Mouse (Mus musculus): Measurements from ENCODE around the gene Itsn1.
A peak's percentile ranks its signal among the peaks of the same experiment; 100 is the strongest.

The Itsn1 gene

DNA sequence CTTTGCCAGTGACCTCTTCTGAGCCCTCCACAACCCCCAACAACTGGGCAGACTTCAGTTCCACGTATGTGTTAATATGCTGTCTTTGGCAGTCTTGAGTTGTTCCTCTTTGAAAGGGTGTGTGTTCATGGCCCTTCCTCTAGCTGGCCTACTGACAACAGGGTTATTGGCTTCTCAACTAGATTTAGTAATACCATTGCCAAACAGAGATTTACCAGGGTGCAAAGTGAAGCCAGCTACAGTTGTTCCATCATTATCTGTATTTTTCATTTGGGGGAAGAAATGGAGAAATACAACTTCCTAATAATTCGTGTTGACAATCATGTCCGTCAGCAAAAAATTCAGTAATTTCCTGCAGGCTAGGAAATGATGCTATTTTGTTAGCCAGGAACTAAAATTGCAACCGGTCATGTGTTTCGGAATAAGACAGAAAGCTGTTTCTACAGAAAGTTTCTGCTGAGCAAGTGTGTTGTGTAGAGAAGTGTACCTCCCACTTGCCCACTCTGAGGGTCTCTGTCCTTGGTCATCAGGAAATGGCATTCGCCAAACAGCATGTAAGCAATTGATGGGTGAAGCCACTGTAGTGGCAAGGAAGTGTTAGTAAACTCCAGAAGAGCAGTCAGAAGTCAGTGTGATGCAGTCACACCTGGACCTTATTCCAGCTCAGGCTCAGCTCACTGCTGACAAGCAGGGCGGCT lies 120.0 kb downstream of the Itsn1 start:
- DNase-seq = no peak

DNA sequence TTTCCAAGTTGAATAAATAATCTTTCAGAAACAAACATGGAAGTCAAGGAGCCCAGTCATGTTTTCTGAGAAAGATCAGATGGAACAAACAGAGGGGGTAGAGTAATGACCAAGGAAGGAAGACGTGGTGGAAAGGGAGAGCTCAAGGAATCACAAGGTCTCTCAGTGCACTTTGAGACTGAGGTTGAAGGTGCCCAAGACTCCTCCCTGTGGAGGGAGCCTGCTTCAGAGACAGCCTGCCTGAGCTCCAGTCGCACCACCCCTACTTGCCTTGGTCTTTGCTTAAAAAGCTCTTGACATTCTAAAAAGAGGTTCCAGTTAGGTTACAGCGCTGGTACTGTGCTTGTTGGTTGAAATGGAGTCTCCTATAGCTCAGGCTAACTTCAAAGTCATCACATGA lies 121.1 kb downstream of the Itsn1 start:
- no peak for DNase-seq

DNA sequence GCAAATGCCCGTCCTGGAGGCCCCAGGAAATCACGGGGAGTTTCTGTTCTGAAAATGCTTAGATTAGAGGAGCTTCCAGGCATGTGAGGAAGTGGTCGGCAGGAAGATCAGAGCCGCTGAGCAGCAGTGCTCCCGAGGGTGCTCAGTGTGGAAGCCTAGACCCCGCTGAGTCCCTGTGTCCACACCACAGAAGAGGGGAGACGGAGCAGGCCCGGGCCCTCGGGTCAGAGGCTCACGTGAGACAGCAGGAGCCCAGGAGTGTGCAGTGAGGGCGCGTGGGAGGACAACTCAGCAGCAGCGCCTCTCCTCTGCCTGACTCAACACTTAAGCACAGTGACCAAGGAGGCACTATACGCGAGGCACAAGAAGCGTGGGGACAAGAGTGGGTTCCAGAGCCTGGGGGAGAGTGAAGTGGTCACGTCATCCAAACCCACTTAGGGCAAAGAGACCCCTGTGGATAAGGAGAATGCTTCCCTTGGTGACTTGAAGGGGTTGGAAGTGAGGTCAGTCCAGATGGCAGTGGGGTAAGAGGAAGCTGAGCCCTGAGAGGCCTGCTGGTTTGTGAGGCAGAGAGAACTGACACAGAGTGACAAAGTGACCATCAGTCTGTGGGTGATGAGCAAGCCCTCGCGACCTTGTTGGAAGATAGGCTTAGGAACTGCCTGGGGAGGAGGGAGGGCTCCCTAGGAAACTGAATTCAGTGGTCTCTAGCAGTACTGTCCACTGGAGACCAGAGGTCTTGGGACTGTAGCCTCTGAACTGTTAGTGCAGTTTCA lies 122.6 kb downstream of the Itsn1 start:
- DNase-seq = no peak

DNA sequence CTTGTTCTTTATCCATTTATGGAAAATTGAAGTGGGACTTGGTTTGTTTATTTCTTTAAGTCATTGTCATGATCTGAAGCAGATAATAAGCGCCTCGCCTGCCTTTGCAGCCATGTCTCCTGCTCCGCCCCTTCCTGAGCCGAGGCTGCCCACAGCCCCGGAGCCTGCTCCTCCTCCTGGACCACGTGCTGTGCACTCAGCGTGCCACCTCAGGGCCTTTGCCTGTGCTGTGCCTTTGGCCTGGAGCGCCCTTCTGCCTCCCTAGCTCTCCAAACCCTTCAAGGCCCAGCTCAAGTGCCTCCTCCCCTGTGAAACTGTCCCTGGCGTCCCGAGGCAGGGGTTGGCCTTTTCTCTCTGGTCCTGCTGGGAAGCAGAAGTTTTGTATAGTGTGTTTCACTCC lies 123.7 kb downstream of the Itsn1 start:
- no peak for DNase-seq

DNA sequence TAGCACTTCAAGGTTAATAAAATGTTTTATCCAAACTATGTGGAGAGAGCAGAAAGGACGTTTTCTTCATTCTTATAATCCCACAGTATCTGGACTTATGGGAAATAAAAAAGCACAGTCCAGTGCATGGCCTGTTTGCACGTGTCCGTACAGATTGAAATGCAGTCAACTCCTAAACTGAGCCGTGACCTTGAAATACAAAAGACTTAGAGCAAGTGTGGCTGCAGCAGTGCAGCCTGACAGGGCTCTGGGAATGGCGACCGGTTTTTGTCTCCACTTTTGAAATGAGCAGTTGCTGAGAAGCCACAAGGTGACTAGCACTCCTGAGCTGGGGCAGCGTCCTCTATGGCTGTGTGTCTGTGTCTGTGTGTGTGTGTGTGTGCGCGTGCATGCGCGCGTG lies 124.1 kb downstream of the Itsn1 start:
- no peak for DNase-seq

DNA sequence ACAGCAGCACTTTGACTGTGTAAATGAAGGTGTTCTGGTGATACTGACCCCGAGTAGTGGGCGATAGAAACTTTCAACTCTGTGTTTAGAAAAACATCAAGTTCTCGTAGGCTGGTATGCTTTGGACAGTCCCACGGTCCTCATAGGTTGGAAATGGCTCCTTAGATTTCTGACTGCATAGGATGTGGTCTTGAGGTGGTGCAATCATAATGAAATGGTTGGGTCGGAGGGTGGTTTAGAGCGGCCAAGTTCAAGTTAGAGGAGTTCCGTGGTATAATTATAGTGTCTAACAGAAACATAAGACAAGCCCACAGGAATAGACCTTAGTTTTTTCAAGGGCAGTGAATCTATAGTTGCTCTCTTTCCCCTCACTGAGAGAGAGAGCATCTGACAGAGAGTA lies 129.6 kb downstream of the Itsn1 start:
- DNase-seq = no peak

DNA sequence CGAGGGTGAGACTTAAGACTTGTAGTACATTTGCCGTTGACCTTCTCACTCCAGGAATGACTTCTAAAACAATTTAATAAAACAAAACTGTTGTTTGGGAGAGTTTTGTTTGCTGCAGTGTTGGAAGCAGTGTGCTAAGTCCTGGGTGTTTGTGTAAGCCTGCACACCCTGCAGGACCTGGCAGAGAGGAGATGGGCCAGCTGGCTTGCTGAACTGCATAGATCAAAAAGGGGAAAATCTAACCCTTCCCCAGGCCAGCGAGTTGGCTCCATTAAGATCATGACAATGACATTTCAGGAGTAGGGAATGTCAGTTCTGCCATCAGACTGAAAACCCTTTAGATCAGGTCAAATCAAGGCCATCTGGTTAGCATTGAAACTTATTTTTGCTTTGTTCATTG lies 130.1 kb downstream of the Itsn1 start:
- no peak for DNase-seq

DNA sequence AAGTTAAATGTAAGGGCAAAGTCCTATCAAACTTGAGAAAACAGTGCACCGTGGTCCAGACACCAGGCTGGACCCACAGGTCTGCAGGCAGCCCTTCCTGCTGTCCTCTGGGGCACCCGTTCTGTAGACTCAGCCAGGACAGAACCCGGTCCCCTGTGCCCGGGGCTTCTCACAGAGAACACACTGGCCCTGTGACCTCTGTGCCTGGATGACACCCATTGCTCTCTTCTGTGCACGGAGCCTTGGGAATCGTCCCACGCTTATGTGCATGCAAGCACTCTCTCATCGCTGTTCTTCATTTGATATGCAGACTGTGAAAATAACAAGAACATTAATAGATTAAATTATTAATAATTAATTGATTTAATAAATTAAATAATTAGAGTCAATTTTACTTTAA lies 130.9 kb downstream of the Itsn1 start:
- no peak for DNase-seq

DNA sequence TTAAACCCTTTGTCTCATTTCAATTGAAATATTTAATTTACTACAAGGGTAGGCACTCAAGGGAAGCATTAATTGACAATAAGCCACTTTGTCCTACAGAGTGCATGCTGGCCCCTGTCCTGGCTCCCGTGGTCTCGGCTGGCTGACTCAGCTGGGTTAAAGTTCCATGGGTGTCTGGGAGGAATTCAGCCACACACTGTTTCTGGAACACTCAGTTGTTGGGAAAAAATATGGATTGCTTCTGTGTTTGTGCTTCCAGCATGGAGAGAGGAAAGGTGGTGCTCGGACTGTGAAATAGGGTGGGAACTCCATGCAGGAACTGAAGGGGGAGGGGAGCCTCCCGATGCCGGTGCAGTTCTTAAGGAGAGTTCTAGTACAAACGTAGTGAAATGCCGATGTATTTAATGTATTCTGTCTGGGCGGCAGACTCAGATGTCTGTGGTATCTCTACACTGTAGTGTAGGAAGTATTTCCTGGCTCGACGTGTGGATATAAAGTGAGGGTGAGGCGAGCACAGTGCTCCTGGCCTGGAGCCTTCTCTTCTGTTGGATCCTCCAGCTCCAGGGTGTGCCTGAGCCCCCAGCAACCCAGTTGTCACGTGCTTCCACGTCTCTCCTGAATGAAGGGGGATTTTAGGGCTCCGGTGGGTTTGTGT lies 131.5 kb downstream of the Itsn1 start:
- no peak for DNase-seq

DNA sequence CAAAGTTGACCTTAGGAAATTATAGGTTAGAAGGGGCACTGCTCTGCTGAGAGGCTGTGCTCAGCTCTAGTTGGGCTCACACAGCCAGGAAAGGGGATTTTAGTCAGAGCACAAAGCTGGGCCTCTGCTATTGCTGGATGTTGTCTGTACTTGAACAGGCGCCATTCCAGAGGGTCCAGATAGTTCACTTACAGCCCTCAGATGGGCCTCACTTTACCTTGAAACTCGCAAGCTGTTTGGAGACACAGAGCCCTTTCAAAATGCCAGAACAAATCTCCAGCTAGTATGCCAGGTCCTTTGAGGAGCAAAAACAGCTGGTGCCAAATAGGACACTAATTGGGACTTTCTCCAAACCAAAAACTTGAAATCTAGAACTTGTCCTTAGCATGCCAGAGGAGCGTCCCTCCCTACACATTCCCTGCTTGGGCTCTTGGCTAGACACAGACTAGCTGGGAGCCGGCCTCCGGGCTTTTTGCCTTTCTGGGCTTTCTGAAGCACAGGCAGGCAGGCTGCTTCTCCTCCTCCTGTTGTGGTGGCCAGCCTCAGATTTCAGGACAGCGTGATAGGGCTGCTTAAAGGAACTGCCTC lies 132.8 kb downstream of the Itsn1 start:
- peak; percentile 46 for DNase-seq

DNA sequence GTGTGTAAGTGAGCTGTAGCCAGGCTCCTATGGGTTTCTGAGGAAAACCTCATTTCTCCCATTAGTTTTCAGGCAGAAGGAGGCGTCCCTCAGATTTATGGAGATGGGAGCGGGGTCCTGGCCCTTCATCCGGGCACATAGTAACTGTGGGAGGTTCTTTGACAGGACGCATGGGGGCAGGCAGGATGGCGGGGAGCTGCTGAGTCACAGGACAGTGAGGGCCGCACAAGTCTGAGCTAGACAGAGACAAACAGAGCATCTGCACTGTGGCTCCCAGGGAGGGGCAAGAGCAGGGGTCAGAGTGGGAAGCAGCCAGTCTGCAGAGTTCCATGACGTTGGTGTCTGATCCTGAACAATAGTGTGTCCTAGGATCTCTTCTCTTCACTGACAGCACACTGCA lies 133.8 kb downstream of the Itsn1 start:
- no peak for DNase-seq

DNA sequence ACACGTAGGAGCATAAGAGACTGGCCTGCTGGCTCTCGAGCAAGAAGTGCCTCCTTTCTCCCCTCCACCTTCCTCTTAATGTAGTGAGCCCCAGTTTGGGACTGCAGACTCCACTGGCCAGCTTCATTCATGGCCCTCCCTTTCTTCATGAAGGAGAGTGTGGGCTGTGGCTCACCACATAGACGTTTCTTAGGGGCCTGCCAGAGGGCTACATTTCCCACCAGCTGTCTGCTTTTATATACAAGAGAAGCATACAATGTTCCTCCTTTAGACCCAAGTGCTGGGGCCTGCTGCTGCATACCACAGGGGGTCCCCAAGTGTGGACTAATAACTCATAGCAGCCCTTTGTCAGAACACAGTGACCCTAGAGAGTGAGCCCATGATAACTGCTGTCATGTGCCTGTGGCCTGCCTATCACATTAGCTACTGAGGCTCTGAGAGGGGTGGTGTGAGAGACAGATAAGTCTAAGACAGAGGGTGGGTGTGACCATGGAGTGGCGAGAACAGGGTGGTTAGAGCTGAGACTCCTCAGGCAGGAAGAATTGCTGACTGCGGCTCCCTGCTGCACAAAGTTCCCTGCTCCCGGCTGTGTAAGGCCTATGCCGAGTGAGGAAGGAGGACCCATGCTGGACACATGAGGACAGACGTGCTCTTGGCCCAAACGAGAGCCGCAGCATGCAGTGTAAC lies 135.7 kb downstream of the Itsn1 start:
- no peak for DNase-seq

DNA sequence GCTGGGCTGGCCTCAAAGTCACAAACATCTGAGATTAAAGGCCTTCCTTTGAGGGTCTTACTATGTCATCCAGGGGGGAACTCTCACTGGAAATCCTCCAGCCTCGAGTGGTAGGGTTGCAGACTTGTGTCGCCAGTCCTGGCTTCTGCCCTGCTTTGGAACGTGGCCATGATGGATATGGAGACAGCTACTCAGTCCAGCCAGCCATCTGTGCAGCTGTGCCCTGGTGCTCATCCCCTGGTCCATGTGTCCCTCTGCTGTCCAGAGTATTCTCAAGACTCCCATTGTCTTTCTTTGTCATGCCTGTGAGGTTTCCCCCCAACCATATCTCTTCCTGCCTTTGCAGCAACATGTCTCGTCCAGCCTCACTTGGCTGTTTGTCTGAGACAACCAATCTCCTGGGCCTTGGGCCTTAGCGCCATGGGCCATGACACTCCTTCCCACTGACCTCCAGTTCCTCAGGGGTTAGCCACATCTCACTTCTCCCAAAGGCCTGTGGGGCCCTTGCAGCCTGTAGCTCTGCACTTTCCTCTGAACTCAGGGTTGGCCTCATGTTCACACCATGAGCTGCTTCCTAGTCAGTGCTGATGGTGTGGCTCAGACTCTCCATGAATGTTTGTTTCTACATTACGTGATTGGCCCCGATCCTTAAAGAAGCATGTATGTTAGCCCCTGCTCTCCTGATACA lies 136.6 kb downstream of the Itsn1 start:
- no peak for DNase-seq

DNA sequence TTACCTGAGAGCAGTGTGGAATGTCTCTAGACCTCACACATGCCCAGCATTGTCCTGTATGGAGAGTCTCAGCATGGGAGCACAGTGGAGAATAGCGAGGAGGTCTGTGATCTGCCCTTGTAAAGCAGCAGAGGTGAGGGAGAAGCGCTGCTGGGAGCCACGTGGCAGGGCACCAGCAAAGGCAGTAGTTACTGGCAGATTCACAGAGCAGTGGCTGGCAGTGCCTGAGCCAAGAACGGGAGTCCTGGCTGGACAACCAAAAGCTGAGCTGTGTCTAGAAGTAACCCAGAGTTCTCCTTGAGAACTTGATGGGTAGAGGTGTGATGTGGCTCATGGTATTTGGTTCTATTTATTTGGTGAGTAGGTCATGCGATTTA lies 137.2 kb downstream of the Itsn1 start:
- no peak for DNase-seq

DNA sequence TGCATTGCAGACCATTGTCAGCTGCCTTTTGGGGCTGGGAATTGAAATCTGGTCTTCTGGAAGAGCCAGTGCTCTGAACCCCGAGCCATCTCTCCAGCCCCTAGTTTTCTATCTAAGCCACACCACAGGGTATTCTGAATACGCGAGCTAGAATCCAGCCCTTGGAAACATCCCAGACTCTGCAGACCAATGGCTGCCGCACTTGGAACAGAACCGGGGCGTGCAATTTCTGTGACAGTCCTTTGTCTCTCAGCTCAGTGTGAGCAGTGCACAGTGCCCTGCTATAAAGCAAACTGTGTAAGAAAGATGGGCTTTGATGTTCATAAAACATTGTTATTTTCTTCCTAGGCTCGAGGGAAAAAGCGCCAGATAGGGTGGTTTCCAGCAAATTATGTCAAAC lies 138.6 kb downstream of the Itsn1 start:
- DNase-seq = no peak

DNA sequence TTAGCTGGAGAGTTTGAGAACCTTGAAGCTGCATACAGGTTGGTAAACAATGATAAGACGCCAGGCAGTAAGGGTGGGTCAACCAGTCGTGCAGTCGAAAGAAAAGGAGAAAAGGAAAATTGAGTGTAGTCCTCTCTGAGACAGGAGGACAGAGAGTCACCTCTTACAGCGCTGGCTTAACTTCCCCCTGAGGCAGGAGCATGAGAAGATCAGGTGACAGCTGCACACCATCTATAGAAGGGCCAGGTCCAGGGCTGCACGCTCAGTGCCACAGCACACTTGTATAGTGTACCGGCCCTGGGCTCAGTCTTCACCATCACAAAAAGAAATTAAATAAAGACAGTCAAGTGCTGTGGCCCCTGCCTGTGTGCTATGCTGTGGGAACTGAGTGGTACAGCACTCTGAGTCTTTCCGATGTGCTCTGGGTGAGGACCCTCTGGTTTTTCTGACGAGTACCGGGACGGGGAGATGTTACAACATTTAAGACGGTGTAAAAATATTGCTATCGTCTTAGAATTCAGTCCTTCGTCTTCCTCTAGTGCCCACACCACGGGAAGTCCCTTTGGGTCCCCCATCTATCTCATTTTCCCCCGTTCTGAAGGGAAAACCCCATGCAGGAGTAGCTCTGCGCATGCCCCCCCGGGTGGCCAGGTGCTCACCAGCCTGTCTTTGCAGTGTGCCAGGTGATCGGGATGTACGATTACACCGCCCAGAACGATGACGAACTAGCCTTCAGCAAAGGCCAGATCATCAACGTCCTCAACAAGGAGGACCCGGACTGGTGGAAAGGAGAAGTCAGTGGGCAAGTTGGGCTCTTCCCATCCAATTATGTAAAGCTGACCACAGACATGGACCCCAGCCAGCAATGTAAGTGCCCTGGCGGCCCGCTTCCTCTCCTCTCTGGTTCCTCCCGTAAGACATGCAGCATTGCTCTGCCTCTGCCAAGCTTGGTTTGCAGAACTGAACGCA lies 140.1 kb downstream of the Itsn1 start:
- no peak for DNase-seq

DNA sequence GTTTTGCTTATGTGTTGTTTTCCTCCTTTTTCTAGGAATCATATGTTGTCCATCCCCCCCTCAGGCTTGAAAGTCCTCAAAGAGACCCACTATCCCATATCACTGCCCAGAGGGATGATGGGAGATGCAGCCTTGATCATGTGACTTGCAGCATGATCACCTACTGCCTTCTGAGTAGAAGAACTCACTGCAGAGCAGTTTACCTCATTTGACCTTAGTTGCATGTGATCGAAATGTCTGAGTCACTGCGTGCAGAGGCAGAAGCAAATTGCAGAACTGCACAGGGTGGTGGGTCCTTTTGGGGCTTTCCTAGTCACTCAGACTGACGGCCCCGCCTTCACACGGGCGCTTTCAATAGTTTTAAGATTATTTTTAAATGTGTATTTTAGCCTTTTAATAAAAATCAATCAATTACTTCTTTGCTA lies 141.1 kb downstream of the Itsn1 start:
- DNase-seq = no peak

DNA sequence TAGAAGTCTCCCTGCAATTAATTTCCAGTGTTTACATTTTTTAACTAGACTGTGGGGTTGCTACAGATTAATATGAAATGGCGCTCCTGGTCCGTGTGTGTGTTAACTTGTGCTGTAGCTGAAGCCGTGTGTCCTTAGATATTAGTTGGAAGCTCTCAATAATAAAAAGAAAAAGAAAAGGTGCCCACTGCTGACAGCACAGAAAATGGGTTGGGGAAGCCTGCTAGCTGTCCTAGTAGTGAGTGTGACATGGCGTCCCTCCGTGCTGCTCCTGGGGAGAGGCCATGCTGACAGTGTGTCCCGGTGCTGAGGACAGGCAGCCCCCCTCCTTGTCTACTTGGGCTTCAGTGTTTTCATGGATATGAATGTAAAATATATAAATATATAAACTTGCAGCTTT lies 142.1 kb downstream of the Itsn1 start:
- no peak for DNase-seq

DNA sequence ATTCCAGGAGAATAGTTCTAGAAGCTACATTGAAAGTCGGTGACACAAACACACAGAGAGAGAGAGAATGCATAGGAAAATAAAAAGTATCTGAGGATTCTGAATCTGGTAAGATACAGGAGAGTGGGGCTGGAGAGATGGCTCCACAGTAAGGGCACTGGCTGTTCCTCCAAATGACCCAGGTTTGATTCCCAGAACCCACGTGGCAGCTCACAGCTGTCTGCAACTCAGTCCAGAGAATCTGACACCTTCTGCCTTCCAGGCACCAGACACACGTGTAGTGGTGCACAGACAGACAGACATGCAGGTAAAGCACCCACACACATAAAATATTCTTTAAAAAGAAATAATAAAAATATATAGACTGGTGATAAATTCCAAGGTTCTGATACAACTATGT lies 144.6 kb downstream of the Itsn1 start:
- DNase-seq = no peak

DNA sequence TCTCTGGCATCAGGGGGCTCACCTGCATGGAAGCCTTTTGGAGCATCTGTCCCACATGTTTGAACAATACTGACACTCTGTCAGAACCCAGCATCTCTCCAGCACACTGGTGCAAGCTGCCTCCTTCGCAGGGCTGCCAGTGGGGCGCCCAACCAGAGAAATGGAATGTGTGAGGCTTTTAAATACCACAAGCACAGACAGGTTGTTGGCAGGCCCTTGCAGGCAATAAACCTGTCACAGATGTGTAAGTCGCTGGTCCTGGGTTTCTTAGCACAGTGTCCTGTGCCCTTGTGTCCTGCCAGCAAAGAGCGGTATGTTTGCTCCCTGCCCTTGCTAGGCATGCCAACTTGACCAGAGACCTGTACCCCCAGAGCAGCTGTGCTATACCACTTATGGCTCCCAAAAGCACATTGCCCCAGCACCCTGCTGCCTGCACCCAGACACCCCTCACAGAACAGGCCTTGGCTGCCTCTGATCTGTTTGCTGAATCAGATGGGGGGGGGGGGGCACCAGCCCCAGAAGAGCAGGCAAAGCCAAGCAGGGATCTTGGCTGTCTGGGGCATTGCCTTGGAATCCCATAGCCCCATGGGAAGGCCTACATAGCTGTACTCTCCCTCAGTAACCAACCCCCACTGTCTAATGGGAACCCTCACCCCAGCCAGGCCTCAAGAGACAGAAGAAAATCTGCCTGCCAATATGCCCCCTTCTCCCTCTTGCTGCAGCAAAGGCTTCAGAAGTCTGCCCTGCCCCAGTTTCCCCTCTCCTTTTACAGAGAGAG lies 146.7 kb downstream of the Itsn1 start:
- DNase-seq = no peak

DNA sequence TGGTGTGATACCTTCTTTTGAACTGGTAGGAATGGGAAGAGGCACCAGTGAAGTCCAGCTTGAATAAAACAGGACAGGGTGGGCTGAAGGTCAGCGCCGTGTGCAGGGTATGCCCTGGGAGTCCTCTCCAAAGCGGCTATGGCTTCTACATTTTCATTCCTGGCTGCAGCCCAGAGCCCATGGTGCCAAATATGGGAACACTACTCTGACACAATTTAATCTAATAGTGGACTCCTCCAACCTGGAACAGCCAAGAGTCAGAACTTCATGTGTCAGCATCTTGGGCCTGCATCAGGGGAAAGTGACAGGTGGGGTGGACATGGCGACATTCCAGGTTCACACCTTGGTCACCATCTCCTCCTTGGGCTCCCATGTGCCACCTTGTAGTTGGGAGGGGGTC lies 147.4 kb downstream of the Itsn1 start:
- no peak for DNase-seq

Data from right cerebral cortex, postnatal 4 days (tissue).